Comparison of ENCODE assay signal across 8 mouse cellular contexts in the genomic region with DNA sequence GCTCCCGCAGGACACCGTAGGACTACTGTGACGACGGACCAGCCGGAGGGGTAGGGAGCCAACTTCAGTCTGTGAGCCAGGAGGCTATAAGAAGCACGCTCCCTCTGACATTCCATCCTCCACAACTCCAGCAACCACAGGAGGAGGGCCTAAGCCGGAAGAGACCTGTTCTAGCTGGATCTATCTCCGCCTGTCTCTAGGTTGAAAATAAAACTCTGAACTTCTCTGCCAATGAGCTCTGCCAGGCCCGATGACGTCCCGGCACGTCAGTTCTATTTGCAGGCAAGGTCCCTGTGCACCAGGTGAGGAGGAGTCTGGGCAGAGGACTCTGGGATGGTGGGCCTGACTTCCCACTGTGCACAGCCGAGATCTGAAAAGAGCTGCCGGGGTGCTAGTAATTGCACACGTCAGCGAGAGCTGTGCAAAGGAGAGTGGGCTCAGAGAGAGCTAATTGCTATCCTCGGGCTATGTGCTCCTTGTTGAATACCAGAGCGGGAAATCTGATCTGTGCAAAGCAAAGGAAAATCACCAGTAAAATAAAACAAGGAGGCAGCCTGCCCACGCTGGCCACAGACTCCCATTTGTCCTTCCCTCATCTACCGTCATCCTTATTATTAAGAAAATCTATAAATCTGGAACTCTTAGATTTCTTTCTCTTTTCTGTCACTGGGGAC. TPM values are rescaled to one million over a fixed set of nuclear protein-coding genes. Genes with fewer than 3 reads are reported as not detected.
DNase-seq lines count a peak whose midpoint lies in the region; ATAC-seq and TF ChIP-seq lines count a peak whose summit lies in the region.

No protein-coding gene starts in this region.

- TF ChIP-seq CTCF in lung, postnatal 0 days (IDR thresholded peaks at IDR 0.05), result no peak

- H3K9me3 ChIP-seq in hindbrain, embryonic 13.5 days, result no peaks in the 10 kb centered on the region
- H3K9me3 ChIP-seq in lung, postnatal 0 days (ENCODE audit: low read length), result no peaks in the 10 kb centered on the region

- H3K27ac ChIP-seq in hindbrain, embryonic 13.5 days, result peak overlapping the region; percentile 93
- peak overlapping the region; percentile 78 for H3K27ac ChIP-seq in lung, postnatal 0 days (ENCODE audit: low read length)

- peak overlapping the region; percentile 64 for H3K9ac ChIP-seq in hindbrain, embryonic 13.5 days
- H3K9ac ChIP-seq in lung, postnatal 0 days (replicated peaks; ENCODE audit: low read depth), result 0 out of 2 replicates have a peak overlapping the region, but pooled peaks have one; percentile 0

- no peak for TF ChIP-seq EP300 in lung, postnatal 0 days (IDR thresholded peaks at IDR 0.05)

- H3K27me3 ChIP-seq in hindbrain, embryonic 13.5 days, result no peaks in the 10 kb centered on the region
- no peaks in the 10 kb centered on the region for H3K27me3 ChIP-seq in lung, postnatal 0 days (replicated peaks; ENCODE audit: insufficient read depth, low read length)

- peak overlapping the region; percentile 32 for H3K4me3 ChIP-seq in hindbrain, embryonic 13.5 days
- H3K4me3 ChIP-seq in lung, postnatal 0 days (ENCODE audit: low read depth, low read length), result peak overlapping the region; percentile 19; the same call in 1 of the 2 replicates

- peak; percentile 69 for DNase-seq in R1 (ENCODE audit: low read depth, low spot score)
- peak; percentile 80 to 83 for DNase-seq in cerebellum, postnatal 14 days
- DNase-seq in frontal cortex, postnatal 25 days (ENCODE audit: low spot score in 2 of 2), result peak; percentile 55 to 66
- DNase-seq in layer of hippocampus, postnatal 25 days (ENCODE audit: extremely low spot score in 1 of 2, low spot score in 1 of 2), result peak; percentile 48 to 59
- peak; percentile 88 for DNase-seq in lung, postnatal 0 days (ENCODE audit: low spot score)
- DNase-seq in ovary, adult 18-20 months (ENCODE audit: low spot score), result peak; percentile 68
- DNase-seq in urinary bladder, adult 18-20 months (ENCODE audit: low spot score in 2 of 2), result peak; percentile 71 to 72

- peak overlapping the region; percentile 60 for H3K4me2 ChIP-seq in hindbrain, embryonic 13.5 days
- H3K4me2 ChIP-seq in lung, postnatal 0 days (replicated peaks; ENCODE audit: low read depth, low read length), result peak overlapping the region; percentile 42

- 3% methylated on average over 20 of the region's 20 CpGs for WGBS in hindbrain, embryonic 13.5 days
- WGBS in lung, postnatal 0 days, result 12% methylated on average over 20 of the region's 20 CpGs

- peak; percentile 84 for ATAC-seq in hindbrain, embryonic 13.5 days (ENCODE audit: low FRiP score)
- ATAC-seq in lung, postnatal 0 days, result peak; percentile 69

- H3K4me1 ChIP-seq in hindbrain, embryonic 13.5 days (replicated peaks), result peaks cover 54% of the 10 kb centered on the region
- peaks cover 22% of the 10 kb centered on the region for H3K4me1 ChIP-seq in lung, postnatal 0 days (ENCODE audit: insufficient read depth, low read depth, low read length)

- H3K36me3 ChIP-seq in hindbrain, embryonic 13.5 days, result peaks cover under 1% of the 10 kb centered on the region; the same call in 1 of the 2 replicates
- no peaks in the 10 kb centered on the region for H3K36me3 ChIP-seq in lung, postnatal 0 days (ENCODE audit: insufficient read depth, low read length)

RNA-seq across cellular contexts. Expression of a gene that starts 58.7 kb away (rescaled TPM):
- polyA plus RNA-seq in hindbrain, embryonic 13.5 days (2015; fragmentation: Nextera tagmentation; extraction: Ambion mirVana), result 8.2 TPM in 2 replicates
- 10 to 100 TPM in 1 of 2 experiments, 1 to 10 TPM in 1; 7.3 to 10.0 TPM for total RNA-seq in layer of hippocampus, postnatal 25 days (2021)
- 5.6 and 7.2 TPM in 2 replicates for polyA plus RNA-seq in lung, postnatal 0 days (2015; fragmentation: Nextera tagmentation; extraction: Ambion mirVana)

Comparison
In these comparisons a context has a peak if more than half of its experiments do, and no peak if none do; other contexts are left out.
1. Peak in every context shown above with its lines: DNase-seq, ATAC-seq, H3K4me3 ChIP-seq and H3K27ac ChIP-seq.